Mouse (Mus musculus): ENCODE results near the gene Ptpn7.

- TF ChIP-seq CTCF (conservative IDR thresholded peaks at IDR 0.05; ENCODE audit: low read length) (no peak), POU5F1 (IDR thresholded peaks at IDR 0.05; ENCODE audit: borderline replicate concordance, low read length) (no peak)
These were observed 1.4 kb downstream of the Ptpn7 start for GRCm38 (mm10) chr1:135133678-135134435.

All from E14TG2a.4 (cell line).